Mouse (Mus musculus) kidney, adult 2 months (tissue): ENCODE data around the gene Sgsm2.

Source experiments
- CTCF ChIP-seq: fragments of 200-500 bp; conservative IDR thresholded peaks from 2 replicates; pipeline ENCODE4 v1.5.1; 2011; ENCODE audit warnings: low read depth, mild to moderate bottlenecking, control low read depth, low read length, moderate library complexity, mixed read lengths; ENCODE audit not compliant: insufficient read depth, insufficient read length
- POLR2A ChIP-seq: fragments of 200-500 bp; IDR thresholded peaks from one replicate; pipeline ENCODE4 v1.6.1; 2011; ENCODE audit warnings: low read depth, low read length, control low read depth

DNA sequence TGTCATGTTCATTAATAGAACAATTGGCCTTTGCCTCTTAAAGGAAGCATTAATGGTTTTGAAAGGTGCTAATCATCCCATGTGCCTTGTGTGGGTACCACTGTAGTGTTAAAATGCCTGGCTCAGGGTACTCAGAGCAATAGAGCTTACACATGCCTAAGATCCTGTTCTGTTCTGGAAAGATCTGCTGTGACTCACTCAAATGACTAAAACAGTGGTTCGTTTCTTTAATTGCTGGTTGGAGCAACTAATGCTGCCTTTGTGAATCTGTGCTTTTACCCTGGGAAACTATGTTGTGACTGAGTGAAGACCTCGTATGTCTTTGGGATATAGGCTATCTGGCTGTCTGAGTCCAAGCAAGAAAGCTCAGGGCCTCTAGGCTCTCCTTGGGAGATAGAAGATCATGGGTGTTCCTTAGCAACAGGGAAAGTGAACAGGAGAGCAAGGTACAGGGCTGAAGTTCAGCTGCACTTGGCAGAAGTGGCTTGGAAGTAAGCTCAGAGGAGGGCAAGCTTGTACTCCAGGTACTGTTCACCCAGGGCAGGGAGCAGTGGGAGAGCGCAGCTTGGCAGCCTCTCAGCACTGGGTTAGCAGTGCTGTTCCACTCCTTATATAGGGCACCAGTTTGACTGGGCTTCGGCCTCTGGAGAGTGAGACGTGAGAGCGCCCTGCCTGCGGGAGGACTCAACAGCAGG is 74.0 kb downstream of the Sgsm2 start:
- peak; percentile 47 for TF ChIP-seq POLR2A
- TF ChIP-seq CTCF = no peak
